Mouse (Mus musculus) ES-E14 (cell line): ENCODE data around the gene Tas2r122. TPM values are rescaled to one million over a fixed set of nuclear protein-coding genes. Genes with fewer than 3 reads are reported as not detected.

Source experiments
- total RNA-seq: library from RNA; depleted of rRNA; stranded (reverse); fragments of 300-350 nt; gene quantifications from 2 replicates; pipeline ENCODE4 v1.2.3, GENCODE M21; 2012; rRNA removed

Tas2r122 gene
- total RNA-seq, 1 experiment = not detected

Other genes starting within 250 kb of the Tas2r122 start
- not detected in 2 replicates for gene Prh1, start 142.1 kb downstream of the Tas2r122 start, total RNA-seq
- gene Prp2, start 116.0 kb downstream of the Tas2r122 start, total RNA-seq = not detected in 2 replicates
- gene A630073D07Rik, start 60.4 kb downstream of the Tas2r122 start, total RNA-seq = not detected in 2 replicates
- gene Tas2r120, start 55.0 kb downstream of the Tas2r122 start, total RNA-seq = not detected in 2 replicates
- gene Tas2r121, start 10.9 kb downstream of the Tas2r122 start, total RNA-seq = not detected in 2 replicates
- not detected in 2 replicates for gene Tas2r115, start 26.1 kb upstream of the Tas2r122 start, total RNA-seq
- not detected in 2 replicates for gene Tas2r124, start 42.8 kb upstream of the Tas2r122 start, total RNA-seq
- not detected in 2 replicates for gene Tas2r102, start 50.2 kb upstream of the Tas2r122 start, total RNA-seq
- not detected in 2 replicates for gene Tas2r136, start 66.2 kb upstream of the Tas2r122 start, total RNA-seq
- not detected in 2 replicates for gene Tas2r117, start 90.9 kb upstream of the Tas2r122 start, total RNA-seq
- not detected in 2 replicates for gene Tas2r123, start 135.2 kb upstream of the Tas2r122 start, total RNA-seq
- not detected in 2 replicates for gene Tas2r116, start 143.5 kb upstream of the Tas2r122 start, total RNA-seq
- gene Tas2r110, start 156.1 kb upstream of the Tas2r122 start, total RNA-seq = not detected in 2 replicates
- not detected in 2 replicates for gene Tas2r113, start 181.1 kb upstream of the Tas2r122 start, total RNA-seq
- gene Tas2r125, start 197.7 kb upstream of the Tas2r122 start, total RNA-seq = not detected in 2 replicates
- not detected in 2 replicates for gene Tas2r129, start 239.2 kb upstream of the Tas2r122 start, total RNA-seq
- gene Tas2r131, start 246.0 kb upstream of the Tas2r122 start, total RNA-seq = not detected in 2 replicates